In the genomic region with DNA sequence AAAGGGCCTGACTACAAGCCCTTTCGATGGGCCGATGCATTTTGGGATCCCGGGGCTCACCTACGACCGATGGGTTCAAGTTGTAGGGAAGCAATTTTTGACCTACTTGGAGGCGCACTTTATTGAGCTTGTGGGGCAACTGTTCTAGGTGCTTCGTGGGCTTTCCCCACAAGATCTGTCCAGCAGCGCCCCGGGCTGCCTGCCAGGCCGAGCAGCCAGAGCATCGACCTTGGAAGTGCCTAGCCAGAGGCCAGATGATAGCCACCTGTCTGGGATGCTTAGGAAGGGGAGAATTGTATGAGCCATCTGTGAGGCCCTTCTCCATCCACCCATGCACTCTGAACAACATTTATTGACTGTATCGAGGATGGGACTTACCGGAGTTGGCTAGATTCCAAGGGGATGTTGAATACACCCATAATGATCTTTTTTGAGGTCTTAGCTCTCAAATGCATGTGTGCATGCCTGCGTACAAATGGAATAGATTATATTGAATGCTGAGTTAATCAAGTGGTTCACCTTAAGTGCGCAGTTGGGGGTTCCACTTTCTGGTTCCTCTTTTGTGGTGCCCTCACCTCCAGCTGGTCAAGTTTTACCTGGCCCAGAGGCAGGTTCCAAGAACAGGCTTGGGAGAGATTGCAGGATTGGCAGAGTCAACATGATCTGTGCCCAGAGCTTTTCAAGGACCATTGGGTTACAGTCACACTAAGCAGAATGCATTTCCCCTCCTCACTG, we compare ENCODE assay signal across 8 mouse cellular contexts. TPM values are rescaled to one million over a fixed set of nuclear protein-coding genes. Genes with fewer than 3 reads are reported as not detected.
DNase-seq lines count a peak whose midpoint lies in the region; ATAC-seq and TF ChIP-seq lines count a peak whose summit lies in the region.

No protein-coding gene starts in this region.

- H3K4me3 ChIP-seq in left cerebral cortex, adult 2 months = peak overlapping the region; percentile 91
- H3K4me3 ChIP-seq in brown adipose tissue, adult 24 weeks (ENCODE audit: insufficient read depth, low read depth, low read length) = peak overlapping the region; percentile 95
- peak overlapping the region; percentile 59 for H3K4me3 ChIP-seq in stomach, embryonic 15.5 days (replicated peaks)

- peak overlapping the region; percentile 79 for H3K4me2 ChIP-seq in stomach, embryonic 15.5 days

- no peak for DNase-seq in left cerebral cortex, adult 2 months (ENCODE audit: extremely low spot score in 1 of 2, low spot score in 2 of 2)
- no peak for DNase-seq in left cerebral cortex, adult 18-20 months (ENCODE audit: low spot score in 2 of 2)
- DNase-seq in forelimb bud, embryonic 11.5 days (ENCODE audit: low read depth, low spot score) = peak; percentile 21
- DNase-seq in kidney, adult 11 months = peak; percentile 45
- peak; percentile 41 for DNase-seq in lung, postnatal 10 days
- no peak for DNase-seq in embryo, embryonic 9.5 days (ENCODE audit: extremely low spot score)

- 11% methylated on average over 15 of the region's 15 CpGs for WGBS in stomach, embryonic 15.5 days

- peaks cover 18% of the 10 kb centered on the region; the same call in 1 of the 2 replicates for H3K4me1 ChIP-seq in brown adipose tissue, adult 24 weeks (ENCODE audit: control insufficient read depth, insufficient read depth, insufficient read length, low read length)
- peaks cover 36% of the 10 kb centered on the region for H3K4me1 ChIP-seq in stomach, embryonic 15.5 days

- H3K36me3 ChIP-seq in stomach, embryonic 15.5 days = no peaks in the 10 kb centered on the region

- no peak for ATAC-seq in stomach, embryonic 15.5 days (ENCODE audit: insufficient read depth, low FRiP score, low read depth)

- intact Hi-C loops in left cerebral cortex, adult 2 months (cut with DNase I) = loop anchor here (10.0 kb wide), 1 partner anchor 191 kb away; a partner anchor contains a TSS

- no peaks in the 10 kb centered on the region for H3K27me3 ChIP-seq in stomach, embryonic 15.5 days (replicated peaks)

- peak overlapping the region; percentile 94 for H3K27ac ChIP-seq in left cerebral cortex, adult 2 months
- no peak overlapping the region for H3K27ac ChIP-seq in brown adipose tissue, adult 24 weeks (replicated peaks; ENCODE audit: low read depth, low read length)
- peak overlapping the region; percentile 17 for H3K27ac ChIP-seq in stomach, embryonic 15.5 days

- no peaks in the 10 kb centered on the region for H3K9me3 ChIP-seq in stomach, embryonic 15.5 days

- peak overlapping the region; percentile 40 for H3K9ac ChIP-seq in stomach, embryonic 15.5 days

- no peak for TF ChIP-seq CTCF in left cerebral cortex, adult 2 months (IDR thresholded peaks at IDR 0.05)

RNA-seq across cellular contexts. Expression of a gene that starts 0.9 kb away (rescaled TPM):
- 100 to 1,000 TPM; 103 to 116 TPM for total RNA-seq in left cerebral cortex, adult 2 months (2021)
- total RNA-seq in left cerebral cortex, adult 18-20 months (2021) = 10 to 100 TPM; 87.3 to 92.1 TPM
- polyA plus RNA-seq in brown adipose tissue, adult 24 weeks (2012; ENCODE audit: insufficient read depth, insufficient read length, missing spikeins) = 6.3 and 7.2 TPM in 2 replicates
- 12.0 and 13.2 TPM in 2 replicates for polyA plus RNA-seq in stomach, embryonic 15.5 days (2015; fragmentation: Nextera tagmentation; extraction: Ambion mirVana)

Comparison
In these comparisons a context has a peak if more than half of its experiments do, and no peak if none do; other contexts are left out.
1. DNase-seq: peak in forelimb bud, embryonic 11.5 days (single experiment), kidney, adult 11 months (single experiment) and lung, postnatal 10 days (single experiment); none in left cerebral cortex, adult 2 months (0 of 2), left cerebral cortex, adult 18-20 months (0 of 2) and embryo, embryonic 9.5 days (single experiment).
2. Peak in every context shown above with its lines, with median percentiles within 50 percentile points of each other: H3K4me3 ChIP-seq.